Mouse (Mus musculus) small intestine, adult 2 months (tissue): ENCODE data around the gene Cep170b. TPM values are rescaled to one million over a fixed set of nuclear protein-coding genes. Genes with fewer than 3 reads are reported as not detected.

Source experiments
- H3K27ac ChIP-seq: fragments of 200-500 bp; 2 replicates; pipeline ENCODE4 v1.5.1; 2012; ENCODE audit warnings: low read depth, low read length, control low read depth, inconsistent platforms; ENCODE audit not compliant: insufficient read depth
- H3K27me3 ChIP-seq: fragments of 200-500 bp; 2 replicates; pipeline ENCODE4 v1.6.1; 2012; ENCODE audit warnings: mild to moderate bottlenecking, moderate library complexity, low read length, inconsistent platforms; ENCODE audit not compliant: control insufficient read depth, insufficient read depth
- H3K36me3 ChIP-seq: fragments of 200-500 bp; 2 replicates; pipeline ENCODE4 v1.6.1; 2012; ENCODE audit warnings: mild to moderate bottlenecking, low read length, control low read depth, inconsistent platforms; ENCODE audit not compliant: control insufficient read depth, insufficient read depth
- H3K4me1 ChIP-seq: fragments of 200-500 bp; 2 replicates; pipeline ENCODE4 v1.6.1; 2012; ENCODE audit warnings: low read length, inconsistent platforms, mixed read lengths; ENCODE audit not compliant: control insufficient read depth, insufficient read depth, insufficient read length
- H3K4me3 ChIP-seq: fragments of 200-500 bp; 2 replicates; pipeline ENCODE4 v1.5.1; 2012; ENCODE audit warnings: low read depth, mild to moderate bottlenecking, control low read depth, inconsistent platforms, low read length, moderate library complexity
- CTCF ChIP-seq: fragments of 200-500 bp; IDR thresholded peaks from 2 replicates; pipeline ENCODE4 v1.5.1; 2012; ENCODE audit warnings: low read depth, mild to moderate bottlenecking, control low read depth, inconsistent platforms, low read length, moderate library complexity, mixed read lengths; ENCODE audit not compliant: insufficient replicate concordance, insufficient read length; ENCODE audit errors: extremely low read depth
- POLR2A ChIP-seq: fragments of 200-500 bp; IDR thresholded peaks from 2 replicates; pipeline ENCODE4 v1.6.1; 2012; ENCODE audit warnings: low read depth, mild to moderate bottlenecking, control low read depth, inconsistent platforms, low read length, moderate library complexity
- WGBS: fragments of 180-500 bp; shearing (Covaris S2); methylation state at CpG from one replicate; pipeline ENCODE4 v1.1.7; 2018; 5-methylcytosine and 5-hydroxymethylcytosine counted together
- polyA plus RNA-seq: library from polyadenylated mRNA; depleted of rRNA; stranded (reverse); fragments of >200 nt; gene quantifications from 2 replicates; pipeline ENCODE4 v1.2.3, GENCODE M21; 2012

Cep170b gene
- polyA plus RNA-seq, 1 experiment, result 99.3 TPM

- Histone ChIP-seq H3K36me3 (no peaks in the 10 kb centered on the region), H3K27ac (no peak overlapping the region), H3K4me1 (no peaks in the 10 kb centered on the region), H3K4me3 (peak overlapping the region; percentile 15; the same call in 1 of the 2 replicates), H3K27me3 (0 out of 2 replicates have a peak, but pooled peaks cover 7% of the 10 kb centered on the region)
- 9% methylated on average over 32 of the region's 32 CpGs for WGBS
- no peak for TF ChIP-seq POLR2A
- peak; percentile 99 for TF ChIP-seq CTCF
These were observed 13.3 kb upstream of the Cep170b start for GRCm38 (mm10) chr12:112706704-112707572.

- no peaks in the 10 kb centered on the region for H3K36me3 ChIP-seq
- H3K27me3 ChIP-seq, result 0 out of 2 replicates have a peak, but pooled peaks cover 7% of the 10 kb centered on the region
- WGBS, result 15% methylated on average over 8 of the region's 8 CpGs
- no peak overlapping the region for H3K4me3 ChIP-seq
- no peaks in the 10 kb centered on the region for H3K4me1 ChIP-seq
- no peak overlapping the region for H3K27ac ChIP-seq
- no peak for TF ChIP-seq CTCF
- no peak for TF ChIP-seq POLR2A
These were observed 12.7 kb upstream of the Cep170b start for GRCm38 (mm10) chr12:112707573-112707869.

GRCm38 (mm10) chr12:112713984-112714383 lies 6.3 kb upstream of the Cep170b start:
- no peak overlapping the region for H3K27ac ChIP-seq
- peaks cover 14% of the 10 kb centered on the region for H3K36me3 ChIP-seq
- 43% methylated on average over 3 of the region's 3 CpGs for WGBS
- no peak overlapping the region for H3K4me3 ChIP-seq
- 0 out of 2 replicates have a peak, but pooled peaks cover 7% of the 10 kb centered on the region for H3K27me3 ChIP-seq
- TF ChIP-seq POLR2A, result no peak
- no peak for TF ChIP-seq CTCF
- no peaks in the 10 kb centered on the region for H3K4me1 ChIP-seq

GRCm38 (mm10) chr12:112717140-112717539 lies 3.1 kb upstream of the Cep170b start:
- Histone ChIP-seq H3K27me3 (no peaks in the 10 kb centered on the region), H3K27ac (no peak overlapping the region), H3K4me1 (peaks cover 3% of the 10 kb centered on the region; the same call in 1 of the 2 replicates), H3K36me3 (peaks cover 14% of the 10 kb centered on the region), H3K4me3 (no peak overlapping the region)
- 50% methylated on average over 7 of the region's 7 CpGs for WGBS
- TF ChIP-seq POLR2A (no peak), CTCF (peak; percentile 70; the same call in 1 of the 2 replicates)

- Histone ChIP-seq H3K4me1 (peaks cover 15% of the 10 kb centered on the region), H3K27me3 (no peaks in the 10 kb centered on the region), H3K36me3 (peaks cover 14% of the 10 kb centered on the region), H3K27ac (no peak overlapping the region), H3K4me3 (no peak overlapping the region)
- TF ChIP-seq CTCF (no peak), POLR2A (no peak)
- 75% methylated on average over 5 of the region's 5 CpGs for WGBS
These were observed 1.3 kb upstream of the Cep170b start for GRCm38 (mm10) chr12:112718995-112719394.

GRCm38 (mm10) chr12:112720890-112721423 lies 702 bp downstream of the Cep170b start:
- Histone ChIP-seq H3K4me1 (peaks cover 15% of the 10 kb centered on the region), H3K4me3 (peak overlapping the region; percentile 86), H3K36me3 (peaks cover 22% of the 10 kb centered on the region), H3K27me3 (no peaks in the 10 kb centered on the region), H3K27ac (peak overlapping the region; percentile 98)
- 20% methylated on average over 12 of the region's 12 CpGs for WGBS
- TF ChIP-seq POLR2A (0 out of 2 replicates have a peak, but pooled peaks have one; percentile 17), CTCF (no peak)

- 6% methylated on average over 69 of the region's 69 CpGs for WGBS
- Histone ChIP-seq H3K4me3 (peak overlapping the region; percentile 99), H3K27ac (peak overlapping the region; percentile 98), H3K36me3 (peaks cover 23% of the 10 kb centered on the region), H3K4me1 (peaks cover 15% of the 10 kb centered on the region), H3K27me3 (no peaks in the 10 kb centered on the region)
- TF ChIP-seq CTCF (no peak), POLR2A (peak; percentile 80)
These were observed 1.4 kb downstream of the Cep170b start for GRCm38 (mm10) chr12:112721424-112722239.
